Mouse (Mus musculus) cerebellum, adult 9-10 months (tissue): ENCODE data around the gene Zfyve9.
"Not testable (repeated sequence)": the region's sequence is repeated elsewhere in the genome, so short reads cannot be mapped to it uniquely, and the experiment has no call there.

Experiments used
- DNase-seq: peaks from one replicate; pipeline ENCODE4 v3.0.0; 2022

Gene Zfyve9

DNA sequence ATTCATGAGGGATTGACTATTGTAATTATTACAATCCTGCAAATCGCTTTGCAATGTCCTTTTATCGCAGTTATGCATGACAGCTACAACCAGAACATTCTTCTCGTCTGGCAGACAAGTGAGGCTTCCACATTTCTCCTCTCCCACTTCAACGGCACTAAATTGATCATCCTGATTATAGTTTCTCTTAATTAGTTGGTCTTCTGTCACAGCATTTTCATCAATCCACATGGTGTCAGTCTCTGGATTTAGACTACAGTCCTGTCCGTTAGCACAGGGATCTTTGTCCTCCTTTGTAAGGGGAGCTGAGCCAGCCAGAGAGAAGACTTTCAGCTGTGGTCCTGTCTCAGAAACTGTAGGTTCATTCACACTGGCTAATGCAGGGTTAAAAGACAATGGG, 61.2 kb downstream of the Zfyve9 start, which contains the start of gene 3110021N24Rik:
TSS of gene 3110021N24Rik (plus strand) at position 301 of the 400 bp plus-strand sequence.
- no peak for DNase-seq

DNA sequence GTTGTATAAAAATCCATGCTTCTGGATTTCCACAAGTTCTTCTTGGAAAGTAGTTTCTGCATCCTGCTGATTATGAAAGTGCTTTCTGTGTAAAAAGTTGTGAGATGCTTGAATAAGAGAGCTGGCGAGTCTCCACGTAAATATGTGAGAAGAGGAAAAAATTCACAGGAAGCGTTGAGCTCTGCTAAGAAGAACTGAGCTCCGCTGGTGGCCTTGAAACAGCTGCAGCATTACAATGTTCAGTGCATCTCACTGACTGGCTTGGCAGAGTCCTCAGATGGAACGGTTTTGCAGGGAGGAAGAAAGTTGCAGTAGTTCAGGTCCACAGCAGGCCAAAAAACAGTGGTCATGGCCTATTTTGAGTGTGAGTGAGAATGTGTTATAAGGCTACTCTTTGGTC, 72.4 kb downstream of the Zfyve9 start:
- no peak for DNase-seq

DNA sequence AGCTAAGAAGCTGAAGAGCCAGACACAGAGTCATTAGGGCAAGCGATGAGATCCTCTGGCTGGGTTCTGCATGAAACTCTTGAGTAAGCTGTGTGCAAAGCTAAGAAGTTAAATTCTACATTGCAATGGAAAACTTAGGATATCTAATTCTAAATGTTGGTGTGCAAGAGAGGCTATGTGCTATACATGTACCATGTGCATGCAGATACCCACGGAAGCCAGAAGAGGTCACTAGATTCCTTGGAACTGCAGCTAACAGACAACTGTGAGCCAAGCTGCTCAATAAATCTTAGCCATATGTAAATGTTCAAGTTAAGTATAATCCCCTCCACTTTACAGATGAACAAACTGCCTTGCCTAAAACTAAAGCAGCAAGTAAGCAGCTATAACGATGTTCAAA, 83.7 kb downstream of the Zfyve9 start:
- peak; percentile 42 for DNase-seq

DNA sequence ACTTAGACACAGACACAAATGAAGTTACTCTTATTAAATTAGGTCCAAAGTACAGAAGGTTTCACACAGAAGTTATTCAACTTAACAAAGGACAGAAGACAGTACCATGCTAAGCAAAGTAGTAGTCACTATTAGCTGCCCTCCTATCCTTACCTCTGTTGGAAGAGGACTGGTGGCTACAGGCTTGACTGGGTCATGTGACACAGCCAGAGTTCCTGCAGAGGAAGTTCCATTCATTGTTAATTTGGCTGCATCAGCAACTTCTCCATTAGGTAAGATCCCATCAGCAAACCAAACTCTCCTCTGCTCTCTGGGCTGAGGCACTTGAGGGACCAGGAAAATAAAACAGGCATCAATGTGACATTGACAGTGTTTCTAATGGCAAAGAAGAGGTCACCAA, 89.1 kb downstream of the Zfyve9 start:
- no peak for DNase-seq

DNA sequence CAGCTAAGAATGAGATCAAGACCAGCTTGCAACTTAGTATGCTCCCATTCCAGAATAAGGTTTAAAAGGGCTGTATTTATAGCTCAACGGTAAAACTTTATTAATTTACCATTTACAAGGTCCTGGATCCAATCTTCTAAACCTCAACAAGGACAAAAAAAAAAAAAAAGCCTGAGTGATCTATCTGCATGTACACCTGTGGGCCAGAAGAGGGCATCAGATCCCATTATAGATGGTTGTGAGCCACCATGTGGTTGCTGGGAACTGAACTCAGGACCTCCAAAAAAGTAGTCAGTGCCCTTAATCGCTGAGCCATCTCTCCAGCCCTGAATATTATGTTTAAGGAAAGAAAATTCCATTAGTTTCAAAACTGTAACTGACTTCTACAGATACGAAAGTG, 90.1 kb downstream of the Zfyve9 start:
- DNase-seq = no peak

DNA sequence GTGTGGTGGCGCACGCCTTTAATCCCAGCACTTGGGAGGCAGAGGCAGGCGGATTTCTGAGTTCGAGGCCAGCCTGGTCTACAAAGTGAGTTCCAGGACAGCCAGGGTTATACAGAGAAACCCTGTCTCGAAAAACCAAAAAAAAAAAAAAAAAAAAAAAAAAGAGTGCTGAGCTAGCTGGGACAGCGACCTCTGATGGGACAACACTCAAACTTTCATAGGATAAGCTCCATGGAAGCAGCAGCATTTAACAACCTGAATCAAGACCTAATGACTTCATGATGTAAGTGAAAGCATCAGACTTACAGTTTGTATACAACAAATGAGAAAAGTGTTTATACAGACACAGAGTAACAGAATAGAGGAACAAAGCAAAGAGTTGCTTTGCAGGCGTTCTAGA, 93.5 kb downstream of the Zfyve9 start:
- DNase-seq = not testable (repeated sequence)

DNA sequence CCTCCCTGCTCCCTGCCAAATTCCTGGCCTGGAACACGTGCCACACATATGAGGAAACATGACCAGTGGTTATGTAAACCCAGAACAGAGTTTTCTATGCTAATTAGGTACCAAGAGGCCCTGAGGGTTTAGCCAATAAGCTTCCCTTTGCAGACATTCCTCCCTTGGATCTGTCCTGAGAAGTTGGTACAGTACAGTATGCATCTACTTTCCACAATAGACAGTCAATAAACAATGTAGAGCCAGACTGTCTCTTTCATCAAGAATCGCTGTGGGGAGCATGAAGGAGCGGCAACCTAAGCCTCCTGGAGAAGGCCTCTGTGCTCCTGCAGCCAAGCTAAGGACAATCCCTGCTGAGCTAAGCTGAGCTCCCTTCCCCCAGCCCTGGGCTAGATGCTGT, 94.4 kb downstream of the Zfyve9 start:
- peak; percentile 13 for DNase-seq

DNA sequence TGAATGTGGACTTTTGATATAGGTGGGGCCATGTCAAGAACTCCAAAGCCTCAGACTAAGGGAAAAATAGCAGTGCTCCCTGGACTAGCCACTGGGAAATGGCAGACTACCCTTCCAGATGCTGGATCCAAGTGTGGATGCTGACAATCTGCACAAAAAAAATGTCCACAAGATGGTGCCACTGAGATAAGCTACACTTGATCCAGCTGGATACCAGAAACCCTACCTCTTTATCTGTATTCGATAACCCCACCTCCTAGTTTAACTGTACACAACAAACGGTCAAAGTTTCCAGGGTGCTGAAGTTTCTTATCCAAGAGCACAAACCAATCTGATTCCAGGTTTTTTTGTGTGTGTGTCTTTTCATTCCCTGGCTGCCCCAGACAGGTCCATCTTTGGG, 116.2 kb downstream of the Zfyve9 start:
- peak; percentile 16 for DNase-seq

DNA sequence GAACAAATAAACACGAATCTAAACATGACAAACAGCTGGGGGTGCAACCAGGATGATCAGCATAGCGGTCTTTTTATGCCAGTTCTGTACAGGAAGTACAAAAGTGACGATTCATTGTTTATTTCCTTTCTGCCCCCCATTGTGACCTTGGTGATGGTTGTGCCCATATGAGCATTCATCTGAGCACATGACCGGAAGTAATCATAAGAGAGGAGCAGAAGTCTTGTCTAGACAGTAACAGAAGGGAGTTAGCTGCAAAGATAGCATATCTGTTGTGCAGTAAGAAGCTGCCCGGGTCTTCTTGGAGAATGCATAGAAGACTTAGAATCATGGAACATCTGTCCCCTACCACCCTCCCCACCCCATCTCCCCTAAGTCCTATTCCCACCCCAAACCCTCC, 141.8 kb downstream of the Zfyve9 start:
- no peak for DNase-seq

DNA sequence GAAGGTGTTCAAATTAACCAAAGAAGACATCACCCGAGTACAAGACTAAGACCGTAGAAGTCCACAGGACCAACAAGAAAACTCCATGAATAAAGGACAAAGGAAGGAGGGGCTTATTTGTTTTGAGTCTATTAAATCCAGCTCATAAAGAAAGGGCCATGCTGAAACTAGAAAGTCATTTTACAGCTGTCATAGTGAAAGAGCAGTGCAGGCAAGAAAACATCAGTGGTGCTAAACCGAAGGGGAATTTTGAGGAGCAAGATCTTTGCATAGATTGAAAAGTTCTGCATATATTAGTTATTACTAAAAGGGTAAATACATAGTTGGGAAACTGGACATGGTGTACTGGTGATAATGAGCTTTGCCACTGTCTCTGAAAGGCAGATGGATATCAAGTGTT, 142.9 kb downstream of the Zfyve9 start:
- no peak for DNase-seq

DNA sequence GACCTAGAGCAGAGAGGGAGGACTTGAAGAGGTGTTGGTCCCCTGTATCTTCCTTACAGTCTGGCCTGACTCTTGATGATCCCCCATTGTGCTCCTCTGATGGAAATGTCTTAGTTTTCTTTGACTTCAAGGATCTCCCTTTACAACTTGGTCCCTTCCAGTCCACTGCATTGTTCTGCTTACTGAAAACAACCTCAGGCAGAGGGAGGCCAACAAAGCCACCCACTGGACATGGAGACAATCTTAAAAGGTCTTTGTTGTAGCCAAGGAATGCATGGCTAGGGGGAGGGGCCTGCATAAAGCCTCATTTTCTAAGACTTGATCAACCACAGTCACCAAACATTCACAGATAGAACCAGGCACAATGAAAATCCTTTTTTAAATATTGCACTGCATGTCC, 145.5 kb downstream of the Zfyve9 start:
- no peak for DNase-seq

DNA sequence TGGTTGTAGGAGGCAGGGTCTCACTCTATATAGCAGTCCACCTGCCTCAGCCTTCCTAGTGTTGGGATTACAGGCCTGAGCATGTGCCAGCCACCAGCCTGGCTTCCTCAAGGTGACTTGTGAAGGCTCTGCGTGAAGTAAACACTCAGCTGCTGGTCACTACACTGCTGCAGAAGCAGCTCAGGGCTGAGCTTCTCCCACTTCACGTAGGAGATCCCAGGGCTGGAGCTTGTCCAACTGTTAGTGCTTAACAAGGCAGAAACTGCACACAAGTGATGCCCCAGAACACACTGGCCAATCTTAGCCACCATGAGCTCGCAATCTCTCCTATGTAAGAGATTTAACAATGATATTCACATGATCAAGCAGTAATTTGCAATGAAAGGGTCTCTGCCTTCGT, 145.9 kb downstream of the Zfyve9 start:
- DNase-seq = no peak

DNA sequence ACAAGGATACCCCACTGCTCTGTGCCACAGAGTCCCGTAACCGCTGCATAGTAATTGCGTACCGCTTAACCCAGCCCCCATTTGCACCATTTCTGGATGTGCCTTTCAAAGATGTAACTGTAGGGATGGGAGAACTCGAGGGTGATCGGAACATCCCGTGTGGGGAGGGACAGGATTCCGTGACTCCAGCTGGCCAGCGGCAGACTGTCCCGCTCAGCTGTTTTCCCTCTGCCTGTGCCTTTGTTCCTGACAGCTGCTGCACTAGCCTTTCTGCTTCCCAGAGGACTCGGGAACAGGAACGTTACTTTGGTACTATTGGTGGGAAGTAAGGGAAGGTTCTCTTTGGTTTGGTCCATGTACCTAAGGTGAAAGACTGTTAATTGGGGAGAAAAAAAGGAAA, 146.9 kb downstream of the Zfyve9 start:
- DNase-seq = no peak

DNA sequence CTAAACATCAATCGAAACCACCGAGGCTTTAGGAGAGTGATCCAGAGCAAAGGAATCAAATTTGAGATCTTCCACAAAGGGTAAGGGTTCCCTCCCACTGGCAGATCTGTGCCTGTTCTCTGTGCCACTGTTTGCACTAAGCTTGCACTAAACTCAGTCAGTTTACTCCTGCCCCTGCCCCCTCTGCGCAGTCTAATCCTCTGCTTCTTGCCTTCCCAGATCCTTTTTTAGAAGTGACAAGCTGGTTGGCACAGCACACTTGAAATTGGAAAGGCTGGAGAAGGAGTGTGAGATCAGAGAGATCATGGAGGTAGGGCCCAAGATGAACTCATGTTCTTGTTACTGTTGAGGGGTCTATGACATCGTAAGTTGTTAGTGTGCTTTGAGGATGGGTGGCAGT, 149.0 kb downstream of the Zfyve9 start:
- no peak for DNase-seq

DNA sequence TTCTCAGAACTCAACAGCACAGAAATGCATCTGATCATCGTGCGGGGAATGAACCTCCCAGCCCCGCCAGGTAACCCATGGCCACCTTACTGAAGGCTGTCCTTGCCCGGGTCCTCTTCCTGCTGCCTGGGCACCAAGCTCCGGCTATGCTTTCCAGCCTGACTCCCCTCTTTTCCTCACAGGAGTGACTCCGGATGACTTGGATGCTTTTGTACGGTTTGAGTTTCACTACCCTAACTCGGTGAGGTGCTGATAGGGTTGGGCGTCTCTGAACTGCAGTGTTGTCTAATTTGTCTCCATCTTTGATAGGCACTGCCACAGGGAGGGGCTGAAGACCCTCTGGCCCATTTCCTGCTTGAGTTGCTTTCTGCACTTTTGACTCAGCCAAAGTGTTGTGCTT, 150.5 kb downstream of the Zfyve9 start:
- no peak for DNase-seq

DNA sequence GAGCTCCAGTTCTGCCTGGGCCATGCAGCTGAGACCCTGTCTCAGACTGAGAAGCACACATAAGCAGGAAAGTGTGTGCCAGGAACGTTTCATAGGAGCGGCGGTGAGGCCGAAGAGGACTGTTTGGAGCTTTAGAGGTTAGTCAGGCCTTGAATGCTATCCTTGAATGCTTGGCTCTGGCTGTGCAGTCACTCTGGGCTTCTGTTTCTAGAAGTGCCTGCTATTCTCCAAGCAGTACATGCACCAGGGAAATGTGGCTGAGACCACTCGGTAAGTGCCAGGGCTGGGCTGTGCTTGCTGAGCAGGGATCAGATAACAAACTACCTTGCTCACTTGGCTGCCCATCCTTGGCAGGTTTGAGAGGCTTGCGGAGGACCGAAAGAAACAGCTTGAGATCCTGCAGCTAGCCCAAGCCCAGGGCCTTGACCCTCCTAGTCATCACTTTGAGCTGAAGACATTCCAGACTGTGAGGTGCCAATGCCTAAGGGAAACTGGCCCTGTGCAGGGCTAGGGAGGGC, 151.2 kb downstream of the Zfyve9 start:
- no peak for DNase-seq

DNA sequence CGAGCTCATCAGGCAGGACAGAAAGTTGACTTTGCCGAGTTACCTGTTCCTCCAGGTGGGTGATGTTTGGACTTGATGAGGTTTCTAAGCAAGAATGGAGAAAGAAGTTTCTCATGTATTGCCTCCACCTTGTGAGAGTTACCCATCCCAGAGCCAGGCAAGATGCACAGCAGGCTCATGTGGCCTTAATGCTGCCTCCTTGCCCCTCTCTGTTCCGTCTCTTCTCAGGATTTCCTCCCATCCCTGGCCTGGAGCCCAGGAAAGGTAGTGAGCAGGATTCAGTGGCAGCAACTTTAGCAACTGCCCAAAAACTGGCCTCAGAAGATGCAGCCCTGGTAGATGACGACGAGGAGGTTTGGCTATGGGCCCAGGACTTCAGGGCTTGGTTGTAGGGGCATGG, 153.5 kb downstream of the Zfyve9 start:
- DNase-seq = no peak

DNA sequence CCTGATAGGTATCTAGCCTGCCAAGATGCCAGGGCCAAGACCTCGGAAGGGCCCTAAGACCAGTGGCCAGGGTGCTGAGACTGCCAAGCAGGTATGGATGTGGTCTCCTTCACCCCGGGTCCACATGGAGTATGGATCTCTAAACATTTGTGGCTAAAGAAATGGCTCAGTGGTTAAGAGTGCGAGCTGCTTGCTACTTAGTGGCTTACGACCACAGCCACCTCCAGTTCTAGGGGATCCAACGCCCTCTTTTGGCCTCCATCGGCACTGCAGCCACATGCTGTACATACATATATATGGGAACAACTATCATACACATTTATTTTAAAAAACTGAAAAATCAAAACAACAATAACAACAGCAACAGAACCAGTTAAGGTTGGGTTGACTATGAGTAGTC, 159.1 kb downstream of the Zfyve9 start:
- peak; percentile 42 for DNase-seq

DNA sequence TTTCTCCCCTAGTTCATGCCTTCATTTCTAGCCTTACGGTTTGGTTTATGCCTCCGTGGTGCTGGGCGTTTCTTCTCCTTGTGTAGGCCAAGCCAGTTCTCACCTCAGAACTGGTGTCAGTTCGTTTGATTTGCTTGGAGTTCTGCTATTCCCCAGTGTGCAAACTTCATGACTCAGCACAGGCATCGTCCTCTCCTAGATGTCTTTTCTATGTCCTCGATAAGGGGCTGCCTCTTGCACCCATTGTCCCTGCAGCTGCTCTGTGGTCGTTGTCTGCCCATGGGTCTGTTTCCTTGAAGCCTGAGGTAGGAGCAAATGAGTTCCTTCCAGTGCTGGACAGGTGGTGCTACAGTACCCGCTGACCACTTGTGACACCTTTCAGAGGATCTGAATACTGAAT, 160.1 kb downstream of the Zfyve9 start:
- DNase-seq = peak; percentile 47

DNA sequence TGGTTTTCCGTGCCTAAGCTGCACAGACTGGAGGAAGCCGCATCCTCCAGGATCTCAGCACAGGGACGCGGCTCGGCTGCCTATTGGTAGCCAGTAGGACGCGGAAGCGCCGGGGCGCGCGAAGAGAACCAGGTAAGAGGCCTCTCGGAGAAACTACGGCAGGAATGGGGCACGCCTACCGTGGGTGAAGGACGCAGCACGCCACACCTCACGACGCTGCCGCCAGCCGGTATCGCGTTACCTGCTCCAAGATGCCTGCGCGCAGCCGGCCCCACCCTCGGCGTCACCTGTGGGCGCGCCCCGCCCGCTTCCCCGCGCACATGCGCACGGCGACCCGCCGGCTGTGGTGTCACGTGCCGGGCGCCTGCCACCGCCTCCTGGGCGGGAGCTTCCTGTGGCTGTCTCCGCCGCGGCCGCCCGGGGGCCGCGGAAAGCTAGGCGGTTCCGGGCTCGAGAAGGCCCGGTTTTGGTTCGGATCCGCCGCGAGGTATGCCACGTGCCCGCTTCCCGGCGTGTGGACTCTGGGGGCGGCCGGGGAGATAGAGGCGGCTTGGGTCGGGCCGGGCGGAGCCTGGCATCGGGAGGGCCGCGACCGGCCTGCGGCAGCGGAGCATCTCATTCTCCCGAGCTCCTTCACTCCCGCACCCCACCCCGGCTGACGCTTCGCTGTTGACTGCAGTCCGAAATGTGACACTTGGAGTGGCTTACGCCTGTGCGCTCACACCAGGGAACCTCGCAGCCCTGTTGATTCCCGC, 160.8 kb downstream of the Zfyve9 start, which contains the start of gene Cc2d1b:
TSS of gene Cc2d1b (plus strand) at position 354 of the 755 bp plus-strand sequence.
- DNase-seq = peak; percentile 94

DNA sequence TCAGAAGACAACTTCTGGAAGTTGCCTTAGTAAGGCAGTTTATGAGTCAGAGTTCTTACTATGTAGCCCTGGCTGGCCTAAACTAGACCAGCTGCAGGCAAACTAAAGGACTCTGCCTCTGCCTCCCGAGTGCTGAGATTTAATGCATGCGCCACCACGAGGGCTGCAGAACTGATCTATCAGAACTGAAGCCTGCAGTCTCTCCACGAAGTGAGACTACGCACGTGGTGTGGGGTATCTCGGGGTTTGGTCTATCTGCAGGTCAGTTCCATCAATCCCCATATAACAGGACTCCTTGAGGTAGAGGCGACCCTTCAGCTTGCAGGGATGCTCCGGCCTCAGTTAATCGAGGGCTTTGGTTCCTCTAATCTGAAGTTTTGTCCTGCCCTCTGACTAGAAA, 161.4 kb downstream of the Zfyve9 start:
- DNase-seq = no peak

DNA sequence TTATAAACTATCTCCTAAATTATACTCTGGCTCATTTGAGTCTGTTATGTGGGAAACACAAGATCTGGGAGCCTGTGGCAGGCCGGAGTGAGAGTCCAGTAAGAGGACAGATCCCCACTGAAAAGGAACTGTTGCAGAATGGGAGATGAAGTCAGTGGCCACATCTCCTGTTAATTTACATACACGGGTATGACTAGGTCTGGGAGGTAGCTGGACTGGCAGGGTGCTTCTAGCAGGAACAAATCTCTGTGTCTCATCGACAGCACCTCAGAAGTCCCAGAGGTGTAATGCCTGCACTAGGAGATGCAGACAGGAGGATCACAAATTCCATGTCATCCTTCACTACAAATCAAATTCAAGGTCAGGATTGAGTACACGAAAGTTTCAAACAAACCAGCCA, 162.0 kb downstream of the Zfyve9 start:
- no peak for DNase-seq

DNA sequence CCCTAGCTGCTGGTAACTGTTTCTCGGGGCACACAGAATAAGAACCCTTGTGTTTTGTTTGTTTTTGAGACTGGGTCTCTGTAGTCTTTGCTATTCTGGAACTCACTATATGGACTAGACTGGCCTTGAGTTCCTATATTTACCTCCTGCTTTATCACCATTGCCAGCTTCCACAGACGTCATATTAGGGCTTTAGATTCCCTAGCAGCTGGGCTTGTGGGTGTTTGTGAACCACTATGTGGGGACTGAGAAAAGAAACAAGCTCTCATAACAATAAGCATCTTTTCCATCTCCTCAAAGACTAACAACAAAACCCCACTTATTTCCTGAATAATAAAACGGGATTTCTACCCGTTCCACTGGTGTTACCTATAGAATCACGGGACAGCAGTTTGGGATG, 169.7 kb downstream of the Zfyve9 start:
- no peak for DNase-seq

DNA sequence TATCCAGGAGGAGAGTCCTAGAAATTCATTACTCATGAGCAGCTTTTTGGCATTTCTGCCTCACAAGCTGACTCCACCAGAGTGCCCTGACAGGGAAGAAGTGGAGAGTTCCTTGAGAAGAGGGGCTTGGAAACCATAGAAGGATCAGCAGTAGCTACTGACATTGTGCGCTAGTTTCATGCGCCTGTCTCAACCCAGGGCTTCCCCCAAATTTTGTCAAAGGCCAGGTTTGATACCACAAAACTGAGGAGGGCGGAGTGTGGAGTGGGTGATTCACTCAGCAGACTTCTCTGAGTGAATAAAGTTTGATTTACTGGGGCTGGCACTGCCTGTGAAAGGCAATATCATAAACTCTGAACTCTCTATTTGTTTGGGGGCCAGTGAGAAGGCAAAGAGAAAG, 171.9 kb downstream of the Zfyve9 start:
- DNase-seq = no peak

DNA sequence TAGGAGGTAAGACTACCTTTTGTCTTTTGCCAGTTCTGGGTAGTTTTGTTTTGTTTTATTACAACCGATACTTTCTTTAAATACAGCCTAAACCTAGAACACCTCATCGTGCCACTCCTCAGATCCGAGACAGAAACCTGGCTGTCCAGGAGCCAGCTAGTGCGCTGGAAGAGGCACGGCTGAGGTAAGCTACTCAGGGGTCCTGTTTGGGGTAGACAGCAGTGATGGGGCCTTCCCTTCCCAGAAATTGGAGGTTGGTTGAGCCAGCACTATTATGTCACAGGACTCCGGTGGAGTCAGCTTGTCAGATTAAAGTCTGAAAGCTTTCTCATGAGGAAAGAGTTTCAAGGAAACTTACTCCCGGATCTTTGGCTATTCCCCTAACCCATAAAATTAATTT, 178.7 kb downstream of the Zfyve9 start:
- no peak for DNase-seq
